Mouse (Mus musculus) embryonic facial prominence, embryonic 15.5 days (tissue): ENCODE measurements around the gene Exoc3l. TPM values are rescaled to one million over a fixed set of nuclear protein-coding genes. Genes with fewer than 3 reads are reported as not detected.

Source experiments
- ATAC-seq: fragments of 200-750 bp; cut with Nextera tagmentation; 2 replicates; pipeline ENCODE4 v1.8.0; 2017; ENCODE audit warnings: low read depth, moderate TSS enrichment; ENCODE audit not compliant: insufficient number of reproducible peaks, low FRiP score, low TSS enrichment
- H3K27ac ChIP-seq: fragments of 300-500 bp; sonication (generic); replicated peaks from 2 replicates; pipeline ENCODE4 v1.5.1; 2015; ENCODE audit warnings: mild to moderate bottlenecking, inconsistent platforms
- H3K27me3 ChIP-seq: fragments of 300-500 bp; sonication (generic); 2 replicates; pipeline ENCODE4 v1.6.1; 2015; ENCODE audit warnings: inconsistent platforms
- H3K36me3 ChIP-seq: fragments of 300-500 bp; sonication (generic); 2 replicates; pipeline ENCODE4 v1.6.1; 2015; ENCODE audit warnings: mild to moderate bottlenecking, inconsistent platforms
- H3K4me1 ChIP-seq: fragments of 300-500 bp; sonication (generic); 2 replicates; pipeline ENCODE4 v1.6.1; 2015; ENCODE audit warnings: inconsistent platforms
- H3K4me2 ChIP-seq: fragments of 300-500 bp; sonication (generic); replicated peaks from 2 replicates; pipeline ENCODE4 v1.6.1; 2015; ENCODE audit warnings: mild to moderate bottlenecking, inconsistent platforms
- H3K4me3 ChIP-seq: fragments of 300-500 bp; sonication (generic); replicated peaks from 2 replicates; pipeline ENCODE4 v1.5.1; 2015; ENCODE audit warnings: mild to moderate bottlenecking, inconsistent platforms
- H3K9ac ChIP-seq: fragments of 300-500 bp; sonication (generic); 2 replicates; pipeline ENCODE4 v1.6.1; 2015; ENCODE audit warnings: inconsistent platforms
- H3K9me3 ChIP-seq: fragments of 300-500 bp; sonication (generic); replicated peaks from 2 replicates; pipeline ENCODE4 v1.6.1; 2016; ENCODE audit warnings: inconsistent platforms
- WGBS: fragments of 180-500 bp; shearing (Covaris S2); methylation state at CpG from one replicate; pipeline ENCODE4 v1.1.7; 2015; 5-methylcytosine and 5-hydroxymethylcytosine counted together
- polyA plus RNA-seq: library from polyadenylated mRNA; unstranded; fragments of >200 nt; fragmentation: Nextera tagmentation; extraction: Ambion mirVana; gene quantifications from 2 replicates; pipeline ENCODE4 v1.2.1, GENCODE M21; 2015

Exoc3l gene
- polyA plus RNA-seq, 1 experiment from 2014 or later = 11.0 TPM

GRCm38 (mm10) chr8:105276292-105277120 is 19.4 kb downstream of the Exoc3l start:
- Histone ChIP-seq H3K27ac (no peak overlapping the region), H3K36me3 (peaks cover 4% of the 10 kb centered on the region; the same call in 1 of the 2 replicates), H3K4me2 (peak overlapping the region; percentile 79), H3K4me1 (peaks cover 29% of the 10 kb centered on the region), H3K9ac (0 out of 2 replicates have a peak overlapping the region, but pooled peaks have one; percentile 16), H3K4me3 (peak overlapping the region; percentile 41), H3K27me3 (peaks cover 76% of the 10 kb centered on the region), H3K9me3 (no peaks in the 10 kb centered on the region)
- peak; percentile 60 for ATAC-seq
- WGBS = 3% methylated on average over 30 of the region's 30 CpGs

GRCm38 (mm10) chr8:105275840-105276239 is 20.1 kb downstream of the Exoc3l start, which contains the start of gene Nol3:
Gene Nol3, plus strand, starts transcription at chr8:105276140.
- Histone ChIP-seq H3K27me3 (peaks cover 83% of the 10 kb centered on the region), H3K4me3 (peak within 1 kb of the TSS; percentile 41), H3K4me2 (peak within 1 kb of the TSS; percentile 79), H3K36me3 (no peaks in the 10 kb centered on the region), H3K9ac (0 out of 2 replicates have a peak within 1 kb of the TSS, but pooled peaks have one; percentile 16), H3K9me3 (no peaks in the 10 kb centered on the region), H3K4me1 (peaks cover 31% of the 10 kb centered on the region), H3K27ac (no peak within 1 kb of the TSS)
- WGBS = 8% methylated on average over 10 of the region's 10 CpGs
- ATAC-seq = no peak

DNA sequence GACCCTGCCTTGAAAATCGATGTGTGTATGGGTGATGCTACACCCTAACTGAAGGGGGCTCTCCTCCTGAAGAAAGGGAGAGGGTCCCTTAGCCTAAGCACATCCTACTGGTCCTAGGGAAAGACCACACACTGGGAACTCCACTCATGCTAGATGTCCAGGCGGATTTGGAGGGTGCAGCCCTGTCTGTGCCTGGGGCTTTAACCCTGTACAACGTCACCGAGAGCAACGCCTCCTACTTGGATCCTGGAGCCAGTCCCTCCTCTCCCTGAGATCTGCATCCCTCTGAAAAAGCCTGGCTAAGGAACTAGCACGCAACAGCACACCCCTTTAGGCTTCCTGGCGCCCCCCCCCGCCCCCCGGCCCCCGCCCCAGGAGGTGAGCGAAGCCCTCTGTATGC is 20.5 kb downstream of the Exoc3l start:
- WGBS = 4% methylated on average over 11 of the region's 11 CpGs
- no peaks in the 10 kb centered on the region for H3K36me3 ChIP-seq
- peaks cover 35% of the 10 kb centered on the region for H3K4me1 ChIP-seq
- H3K4me2 ChIP-seq = peak overlapping the region; percentile 79
- no peaks in the 10 kb centered on the region for H3K9me3 ChIP-seq
- H3K27me3 ChIP-seq = peaks cover 87% of the 10 kb centered on the region
- no peak overlapping the region for H3K9ac ChIP-seq
- H3K4me3 ChIP-seq = 0 out of 2 replicates have a peak overlapping the region, but pooled peaks have one; percentile 41
- no peak overlapping the region for H3K27ac ChIP-seq
- ATAC-seq = no peak

DNA sequence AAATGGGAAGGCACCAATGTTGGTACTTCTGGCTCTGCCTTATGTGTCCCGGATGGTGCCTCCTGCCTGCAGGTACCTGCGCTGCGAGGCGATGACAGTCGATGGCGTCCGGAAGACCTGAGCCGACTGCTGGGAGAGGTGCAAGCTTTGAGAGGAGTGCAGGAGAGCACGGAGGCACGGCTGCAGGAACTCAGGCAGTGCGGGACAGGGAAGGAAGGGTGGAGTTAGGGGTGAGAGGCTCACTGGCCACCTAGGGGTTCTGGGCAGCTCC is 25.1 kb downstream of the Exoc3l start:
- Histone ChIP-seq H3K4me1 (peaks cover 38% of the 10 kb centered on the region), H3K4me2 (peak overlapping the region; percentile 90), H3K27ac (no peak overlapping the region), H3K36me3 (no peaks in the 10 kb centered on the region), H3K4me3 (peak overlapping the region; percentile 47; the same call in 1 of the 2 replicates), H3K27me3 (peaks cover 94% of the 10 kb centered on the region), H3K9me3 (no peaks in the 10 kb centered on the region), H3K9ac (no peak overlapping the region)
- 3% methylated on average over 11 of the region's 11 CpGs for WGBS
- ATAC-seq = no peak

DNA sequence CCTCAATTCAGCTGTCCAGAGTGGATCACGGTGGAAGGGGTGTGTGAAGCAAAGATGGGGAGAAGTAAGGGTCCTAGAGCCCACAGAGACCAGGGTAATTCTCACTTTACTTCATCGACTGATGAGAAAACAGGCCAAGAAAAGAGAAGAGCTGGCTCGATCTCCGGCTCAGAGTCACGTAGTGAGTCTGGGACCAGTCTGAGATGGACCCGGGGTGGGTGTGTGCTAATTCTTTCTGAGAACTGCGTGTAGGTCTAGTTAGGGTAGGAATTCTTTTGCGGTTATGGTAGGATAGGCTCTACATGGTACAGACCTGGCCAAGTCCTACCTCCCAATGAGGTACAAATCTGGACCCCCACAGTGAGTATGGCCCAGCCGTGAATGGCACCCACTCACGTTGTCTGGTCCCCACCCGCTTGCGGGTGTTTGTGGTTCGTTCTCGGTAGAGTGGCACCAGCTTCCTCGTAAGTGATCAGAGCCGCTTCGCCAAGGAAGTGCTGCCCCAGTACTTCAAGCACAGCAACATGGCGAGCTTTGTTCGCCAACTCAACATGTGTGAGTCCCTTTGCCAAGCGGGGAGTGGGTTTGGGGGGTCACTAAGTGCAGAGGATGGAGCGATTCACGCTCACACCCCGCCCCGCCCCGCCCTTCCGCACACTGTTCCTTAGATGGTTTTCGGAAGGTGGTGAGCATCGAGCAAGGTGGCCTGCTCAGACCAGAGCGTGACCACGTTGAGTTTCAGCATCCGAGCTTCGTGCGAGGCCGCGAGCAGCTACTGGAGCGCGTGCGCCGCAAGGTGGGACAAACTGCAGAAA is 25.6 kb downstream of the Exoc3l start:
- ATAC-seq = no peak
- peak overlapping the region; percentile 47 for H3K4me3 ChIP-seq
- peak overlapping the region; percentile 90 for H3K4me2 ChIP-seq
- H3K27ac ChIP-seq = no peak overlapping the region
- H3K27me3 ChIP-seq = peaks cover 94% of the 10 kb centered on the region
- no peak overlapping the region for H3K9ac ChIP-seq
- 6% methylated on average over 39 of the region's 39 CpGs for WGBS
- no peaks in the 10 kb centered on the region for H3K9me3 ChIP-seq
- peaks cover 34% of the 10 kb centered on the region for H3K4me1 ChIP-seq
- no peaks in the 10 kb centered on the region for H3K36me3 ChIP-seq

DNA sequence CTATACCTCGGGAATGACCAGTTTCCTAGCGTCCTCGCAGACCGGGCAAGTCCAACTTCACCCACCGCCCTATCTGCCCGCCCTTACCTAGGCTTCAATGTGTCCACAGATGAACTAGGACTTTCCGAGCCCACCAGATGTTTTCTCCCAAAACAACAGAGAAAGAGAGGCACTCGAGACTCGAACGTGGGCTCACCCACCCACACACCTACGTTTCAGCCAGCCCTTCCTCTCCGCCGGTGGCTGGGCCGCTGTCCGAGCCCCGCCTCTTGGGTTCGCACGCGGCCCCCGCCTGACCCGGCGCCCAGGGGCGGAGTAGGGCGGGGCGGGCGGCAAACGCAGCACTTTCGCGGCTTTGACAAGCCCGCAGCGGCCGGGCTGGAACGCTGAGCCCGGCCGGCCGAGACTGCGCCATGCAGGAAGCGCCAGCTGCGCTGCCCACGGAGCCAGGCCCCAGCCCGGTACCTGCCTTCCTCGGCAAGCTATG is 26.4 kb downstream of the Exoc3l start, which contains the start of gene Hsf4:
TSS of gene Hsf4 (plus strand) at position 341 of the 487 bp plus-strand sequence.
- under 1% methylated on average over 42 of the region's 42 CpGs for WGBS
- Histone ChIP-seq H3K9me3 (no peaks in the 10 kb centered on the region), H3K4me3 (peak within 1 kb of the TSS; percentile 47), H3K9ac (no peak within 1 kb of the TSS; the same call in 1 of the 2 replicates), H3K36me3 (no peaks in the 10 kb centered on the region), H3K27me3 (peaks cover 86% of the 10 kb centered on the region), H3K4me2 (peak within 1 kb of the TSS; percentile 90), H3K4me1 (peaks cover 39% of the 10 kb centered on the region), H3K27ac (no peak within 1 kb of the TSS)
- ATAC-seq = peak; percentile 8; the same call in 1 of the 2 replicates

DNA sequence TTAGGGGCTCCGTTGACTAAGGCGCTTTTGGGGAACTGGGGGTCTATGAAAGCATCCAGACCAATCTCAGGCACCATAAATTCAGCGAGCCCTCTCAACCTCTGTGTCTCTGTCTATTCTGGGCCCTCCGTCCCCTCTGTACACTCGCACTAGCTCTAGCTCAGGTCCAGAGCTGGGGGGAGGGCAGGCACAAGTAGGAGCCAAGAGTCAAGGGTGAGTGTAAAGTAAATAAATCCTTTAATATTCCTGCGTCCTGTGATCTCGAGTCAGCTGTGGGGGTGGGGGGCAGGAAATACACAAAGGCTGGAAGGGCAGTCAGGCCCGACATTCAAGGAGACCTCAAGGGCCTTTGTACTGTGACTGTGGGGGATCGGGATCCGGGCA is 26.8 kb downstream of the Exoc3l start:
- Histone ChIP-seq H3K27me3 (peaks cover 82% of the 10 kb centered on the region), H3K9ac (no peak overlapping the region; the same call in 1 of the 2 replicates), H3K27ac (no peak overlapping the region), H3K36me3 (no peaks in the 10 kb centered on the region), H3K4me3 (peak overlapping the region; percentile 47), H3K4me2 (peak overlapping the region; percentile 90), H3K4me1 (peaks cover 41% of the 10 kb centered on the region), H3K9me3 (no peaks in the 10 kb centered on the region)
- 4% methylated on average over 10 of the region's 10 CpGs for WGBS
- ATAC-seq = no peak

DNA sequence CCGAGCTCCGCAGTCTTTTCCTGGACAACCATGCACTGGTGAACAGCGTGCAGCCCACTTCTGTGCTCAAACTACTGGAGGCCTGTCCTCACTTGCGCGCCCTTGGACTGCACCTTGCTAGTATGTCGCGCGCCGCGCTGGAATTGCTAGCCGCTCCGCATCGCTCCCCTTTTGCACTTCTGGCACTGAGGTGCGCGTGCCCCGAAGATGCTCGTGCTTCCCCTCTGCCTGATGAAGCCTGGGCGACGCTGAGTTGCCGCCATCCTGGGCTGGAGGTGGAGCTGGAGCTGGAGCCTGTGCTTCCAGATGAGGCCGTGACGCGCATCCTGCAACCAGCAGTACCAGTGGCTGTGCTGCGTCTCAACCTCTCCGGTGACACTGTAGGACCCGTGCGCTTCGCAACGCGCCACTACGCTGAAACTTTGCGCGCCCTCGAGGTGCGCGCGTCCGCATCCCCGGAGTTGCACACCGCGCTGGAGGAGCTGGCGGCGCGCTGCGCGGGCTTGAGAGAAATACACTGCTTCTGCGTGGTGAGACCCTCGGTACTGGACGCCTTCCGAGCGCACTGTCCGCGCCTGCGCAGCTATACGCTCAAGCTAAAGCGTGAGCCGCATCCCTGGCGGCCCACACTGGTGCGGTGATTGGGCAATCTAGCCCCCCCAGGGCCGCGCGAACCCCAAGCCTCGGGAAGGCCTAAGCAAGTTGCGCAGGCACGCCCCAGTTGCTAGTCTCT is 27.4 kb downstream of the Exoc3l start:
- Histone ChIP-seq H3K9me3 (no peaks in the 10 kb centered on the region), H3K9ac (no peak overlapping the region; the same call in 1 of the 2 replicates), H3K4me2 (peak overlapping the region; percentile 90), H3K4me1 (peaks cover 45% of the 10 kb centered on the region), H3K4me3 (peak overlapping the region; percentile 47), H3K27me3 (peaks cover 82% of the 10 kb centered on the region), H3K36me3 (no peaks in the 10 kb centered on the region), H3K27ac (no peak overlapping the region)
- peak; percentile 41 for ATAC-seq
- 2% methylated on average over 65 of the region's 65 CpGs for WGBS

DNA sequence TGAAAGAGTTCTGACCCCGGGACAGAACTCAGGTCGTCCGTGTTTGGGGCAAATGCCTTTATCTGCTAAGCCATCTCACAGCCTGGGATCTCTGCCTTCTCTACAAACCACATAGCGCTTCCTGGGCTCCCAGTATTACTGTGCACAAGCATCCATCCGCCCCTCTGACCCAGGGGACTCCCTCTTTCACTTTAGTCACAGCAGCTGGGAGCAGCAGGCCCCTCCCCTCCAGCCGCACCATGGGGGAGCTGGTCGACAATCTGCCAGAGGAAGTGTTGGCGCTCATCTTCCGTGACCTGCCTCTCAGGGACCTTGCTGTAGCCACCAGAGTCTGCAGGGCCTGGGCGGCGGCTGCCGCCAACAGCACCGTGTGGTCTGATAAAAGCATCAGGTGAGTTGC is 29.1 kb downstream of the Exoc3l start:
- Histone ChIP-seq H3K9me3 (no peaks in the 10 kb centered on the region), H3K36me3 (no peaks in the 10 kb centered on the region), H3K4me2 (no peak overlapping the region), H3K9ac (no peak overlapping the region), H3K27me3 (peaks cover 72% of the 10 kb centered on the region), H3K27ac (no peak overlapping the region), H3K4me1 (peaks cover 45% of the 10 kb centered on the region), H3K4me3 (no peak overlapping the region)
- no peak for ATAC-seq
- 30% methylated on average over 13 of the region's 13 CpGs for WGBS

- Histone ChIP-seq H3K4me3 (peak overlapping the region; percentile 73), H3K4me2 (peak overlapping the region; percentile 90), H3K4me1 (peaks cover 38% of the 10 kb centered on the region), H3K36me3 (no peaks in the 10 kb centered on the region), H3K9me3 (no peaks in the 10 kb centered on the region), H3K27me3 (peaks cover 70% of the 10 kb centered on the region), H3K9ac (no peak overlapping the region), H3K27ac (no peak overlapping the region)
- 13% methylated on average over 10 of the region's 10 CpGs for WGBS
- no peak for ATAC-seq
Observed at GRCm38 (mm10) chr8:105265128-105265527, 30.8 kb downstream of the Exoc3l start.
